Mouse (Mus musculus): ENCODE results near the gene Tlx3. TPM values are rescaled to one million over a fixed set of nuclear protein-coding genes. Genes with fewer than 3 reads are reported as not detected.

Tlx3 gene
- polyA plus RNA-seq, 1 experiment from 2014 or later: not detected

GRCm38 (mm10) chr11:33193695-33194094, 9.7 kb downstream of the Tlx3 start:
- WGBS: 3% methylated on average over 12 of the region's 12 CpGs
- no peak for ATAC-seq (replicated peaks; ENCODE audit: extremely low read depth, insufficient read depth, low FRiP score)
- Histone ChIP-seq H3K36me3 (ENCODE audit: control insufficient read depth, insufficient read depth) (no peaks in the 10 kb centered on the region), H3K4me3 (ENCODE audit: low read length) (no peak overlapping the region), H3K9me3 (replicated peaks; ENCODE audit: control insufficient read depth, low read length) (peaks cover 7% of the 10 kb centered on the region; the same call in 1 of the 2 replicates), H3K27ac (ENCODE audit: low read length) (no peak overlapping the region), H3K9ac (ENCODE audit: low read length) (no peak overlapping the region), H3K4me1 (ENCODE audit: control insufficient read depth, insufficient read depth, low read length) (no peaks in the 10 kb centered on the region), H3K4me2 (ENCODE audit: low read depth, low read length) (no peak overlapping the region), H3K27me3 (ENCODE audit: control insufficient read depth, insufficient read depth, low read length) (peaks cover 71% of the 10 kb centered on the region)

DNA sequence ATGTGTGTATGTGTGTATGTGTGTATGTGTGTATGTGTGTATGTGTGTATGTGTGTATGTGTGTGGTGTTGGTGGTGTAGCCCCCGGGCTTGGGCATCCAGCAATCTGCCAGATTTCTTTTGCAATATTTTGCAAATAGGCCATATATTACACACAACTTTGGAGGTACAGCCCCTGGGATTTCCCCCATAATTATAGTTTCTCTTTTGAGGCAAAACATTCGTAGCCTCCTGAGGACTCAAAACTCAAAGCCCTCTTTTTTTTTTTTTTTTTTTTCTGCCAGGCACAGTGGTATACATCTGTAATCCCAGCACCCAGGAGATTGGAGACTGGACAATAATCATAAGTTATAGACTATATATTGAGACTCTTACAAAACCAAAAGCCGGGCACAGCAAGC, 21.6 kb downstream of the Tlx3 start:
- H3K4me2 ChIP-seq (ENCODE audit: low read depth, low read length): no peak overlapping the region
- H3K36me3 ChIP-seq (ENCODE audit: control insufficient read depth, insufficient read depth): no peaks in the 10 kb centered on the region
- no peaks in the 10 kb centered on the region for H3K9me3 ChIP-seq (replicated peaks; ENCODE audit: control insufficient read depth, low read length)
- no peak overlapping the region for H3K27ac ChIP-seq (ENCODE audit: low read length)
- peaks cover 3% of the 10 kb centered on the region; the same call in 1 of the 2 replicates for H3K4me1 ChIP-seq (ENCODE audit: control insufficient read depth, insufficient read depth, low read length)
- WGBS: 76% methylated on average over 3 of the region's 3 CpGs
- no peak overlapping the region for H3K4me3 ChIP-seq (ENCODE audit: low read length)
- no peak overlapping the region for H3K9ac ChIP-seq (ENCODE audit: low read length)
- no peak for ATAC-seq (replicated peaks; ENCODE audit: extremely low read depth, insufficient read depth, low FRiP score)
- H3K27me3 ChIP-seq (ENCODE audit: control insufficient read depth, insufficient read depth, low read length): peaks cover 24% of the 10 kb centered on the region

- 2% methylated on average over 18 of the region's 18 CpGs for WGBS
- no peak overlapping the region for H3K27ac ChIP-seq (ENCODE audit: low read length)
- no peak for ATAC-seq (replicated peaks; ENCODE audit: extremely low read depth, insufficient read depth, low FRiP score)
These were observed 22.7 kb downstream of the Tlx3 start for GRCm38 (mm10) chr11:33180701-33181116.

DNA sequence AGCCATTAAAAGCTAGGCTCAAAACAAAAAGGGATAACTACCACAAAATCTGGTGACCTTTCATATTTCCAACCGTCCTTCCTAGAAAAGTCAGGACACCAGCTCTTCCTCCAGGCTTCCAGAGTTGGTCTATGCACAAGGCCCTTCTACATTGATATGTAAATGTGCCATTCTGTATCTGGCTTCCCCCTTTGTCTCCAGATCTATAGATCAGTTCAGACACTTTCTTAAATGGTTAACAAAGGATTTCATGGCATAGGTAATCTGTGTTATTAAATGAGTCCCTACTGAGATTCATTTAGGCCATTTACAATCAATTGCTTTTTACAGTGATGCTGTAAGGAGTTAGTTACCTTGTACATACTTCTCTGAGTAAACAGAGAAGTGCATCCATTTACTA, 23.6 kb downstream of the Tlx3 start:
- Histone ChIP-seq H3K9ac (ENCODE audit: low read length) (no peak overlapping the region), H3K27ac (ENCODE audit: low read length) (no peak overlapping the region), H3K9me3 (replicated peaks; ENCODE audit: control insufficient read depth, low read length) (no peaks in the 10 kb centered on the region), H3K4me1 (ENCODE audit: control insufficient read depth, insufficient read depth, low read length) (peaks cover 3% of the 10 kb centered on the region; the same call in 1 of the 2 replicates), H3K36me3 (ENCODE audit: control insufficient read depth, insufficient read depth) (no peaks in the 10 kb centered on the region), H3K27me3 (ENCODE audit: control insufficient read depth, insufficient read depth, low read length) (peaks cover 33% of the 10 kb centered on the region), H3K4me3 (ENCODE audit: low read length) (no peak overlapping the region), H3K4me2 (ENCODE audit: low read depth, low read length) (no peak overlapping the region)
- WGBS: 71% methylated on average over 1 of the region's 1 CpGs
- no peak for ATAC-seq (replicated peaks; ENCODE audit: extremely low read depth, insufficient read depth, low FRiP score)

More at GRCm38 (mm10) chr11:33180701-33181116, 22.7 kb downstream of the Tlx3 start:
- Histone ChIP-seq H3K36me3 (ENCODE audit: control insufficient read depth, insufficient read depth) (no peaks in the 10 kb centered on the region), H3K4me1 (ENCODE audit: control insufficient read depth, insufficient read depth, low read length) (peaks cover 3% of the 10 kb centered on the region; the same call in 1 of the 2 replicates), H3K9me3 (replicated peaks; ENCODE audit: control insufficient read depth, low read length) (no peaks in the 10 kb centered on the region), H3K4me3 (ENCODE audit: low read length) (peak overlapping the region; percentile 34), H3K4me2 (ENCODE audit: low read depth, low read length) (peak overlapping the region; percentile 65), H3K27me3 (ENCODE audit: control insufficient read depth, insufficient read depth, low read length) (peaks cover 28% of the 10 kb centered on the region), H3K9ac (ENCODE audit: low read length) (peak overlapping the region; percentile 18; the same call in 1 of the 2 replicates)

DNA sequence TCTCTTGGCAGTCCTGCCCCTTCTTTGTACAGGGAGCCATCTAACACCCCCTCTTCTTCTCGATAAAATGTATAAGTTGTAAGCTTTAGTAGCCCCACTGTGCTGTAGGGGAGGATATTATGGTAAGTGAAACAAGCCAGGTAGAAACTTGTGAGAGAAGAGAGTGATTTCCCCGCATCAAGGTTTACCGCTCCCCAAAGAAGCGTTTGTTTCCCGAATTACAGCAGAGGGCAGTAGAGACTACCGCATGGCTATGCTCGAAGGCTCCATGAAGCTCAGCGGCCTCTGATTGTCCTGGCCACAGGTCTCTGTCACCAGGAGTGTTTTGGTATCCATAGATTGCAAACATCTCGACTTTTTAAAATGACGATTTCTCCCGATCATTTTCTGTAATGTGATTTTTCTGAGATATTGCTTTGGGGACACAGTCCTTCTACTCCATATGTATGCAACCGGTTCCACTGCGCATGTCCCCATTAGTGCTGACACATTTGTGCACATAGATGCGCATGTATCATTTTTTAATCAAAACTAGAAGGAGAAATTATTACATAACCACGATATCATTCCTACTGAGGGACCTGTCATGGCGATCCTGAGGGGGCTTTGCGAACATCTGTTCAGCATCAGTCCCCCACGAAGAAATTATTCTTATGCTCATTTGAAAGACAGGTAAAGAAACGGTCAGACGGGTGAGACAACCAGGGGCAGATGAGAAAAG, 26.7 kb downstream of the Tlx3 start:
- Histone ChIP-seq H3K27ac (ENCODE audit: low read length) (no peak overlapping the region), H3K9me3 (replicated peaks; ENCODE audit: control insufficient read depth, low read length) (no peaks in the 10 kb centered on the region), H3K4me1 (ENCODE audit: control insufficient read depth, insufficient read depth, low read length) (peaks cover 3% of the 10 kb centered on the region; the same call in 1 of the 2 replicates), H3K4me3 (ENCODE audit: low read length) (no peak overlapping the region), H3K36me3 (ENCODE audit: control insufficient read depth, insufficient read depth) (no peaks in the 10 kb centered on the region), H3K9ac (ENCODE audit: low read length) (no peak overlapping the region), H3K27me3 (ENCODE audit: control insufficient read depth, insufficient read depth, low read length) (peaks cover 33% of the 10 kb centered on the region), H3K4me2 (ENCODE audit: low read depth, low read length) (no peak overlapping the region)
- WGBS: 32% methylated on average over 20 of the region's 20 CpGs
- no peak for ATAC-seq (replicated peaks; ENCODE audit: extremely low read depth, insufficient read depth, low FRiP score)

GRCm38 (mm10) chr11:33175768-33176167, 27.6 kb downstream of the Tlx3 start:
- 54% methylated on average over 3 of the region's 3 CpGs for WGBS
- ATAC-seq (replicated peaks; ENCODE audit: extremely low read depth, insufficient read depth, low FRiP score): no peak
- H3K27me3 ChIP-seq (ENCODE audit: control insufficient read depth, insufficient read depth, low read length): peaks cover 35% of the 10 kb centered on the region

DNA sequence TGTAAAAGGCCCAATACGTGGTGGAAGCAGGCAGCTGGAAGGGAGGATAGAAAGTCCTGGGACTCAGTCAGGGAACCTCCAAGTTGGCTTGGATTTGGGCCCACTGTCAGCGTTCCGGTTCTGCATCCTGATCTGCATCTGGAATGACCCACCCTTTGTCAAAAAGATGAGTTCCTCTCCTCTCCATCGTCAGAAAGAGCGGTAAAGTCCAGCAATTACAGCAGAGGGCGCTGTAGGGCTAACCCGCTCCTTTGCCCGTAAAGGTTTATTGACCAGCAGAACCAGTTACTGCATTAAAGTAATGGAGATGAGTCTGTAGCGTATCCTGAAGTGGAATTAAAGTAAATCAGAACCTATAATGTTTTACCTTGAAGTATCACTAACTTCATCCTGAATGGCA, 32.9 kb downstream of the Tlx3 start:
- 13% methylated on average over 9 of the region's 9 CpGs for WGBS
- no peaks in the 10 kb centered on the region for H3K36me3 ChIP-seq (ENCODE audit: control insufficient read depth, insufficient read depth)
- H3K9ac ChIP-seq (ENCODE audit: low read length): no peak overlapping the region
- H3K27me3 ChIP-seq (ENCODE audit: control insufficient read depth, insufficient read depth, low read length): peaks cover 10% of the 10 kb centered on the region
- no peaks in the 10 kb centered on the region for H3K9me3 ChIP-seq (replicated peaks; ENCODE audit: control insufficient read depth, low read length)
- no peak overlapping the region for H3K27ac ChIP-seq (ENCODE audit: low read length)
- ATAC-seq (replicated peaks; ENCODE audit: extremely low read depth, insufficient read depth, low FRiP score): no peak
- no peak overlapping the region for H3K4me3 ChIP-seq (ENCODE audit: low read length)
- H3K4me2 ChIP-seq (ENCODE audit: low read depth, low read length): no peak overlapping the region
- H3K4me1 ChIP-seq (ENCODE audit: control insufficient read depth, insufficient read depth, low read length): no peaks in the 10 kb centered on the region

More at GRCm38 (mm10) chr11:33175768-33176167, 27.6 kb downstream of the Tlx3 start:
- Histone ChIP-seq H3K4me3 (ENCODE audit: low read length) (no peak overlapping the region), H3K4me2 (ENCODE audit: low read depth, low read length) (no peak overlapping the region), H3K27ac (ENCODE audit: low read length) (no peak overlapping the region), H3K9me3 (replicated peaks; ENCODE audit: control insufficient read depth, low read length) (no peaks in the 10 kb centered on the region), H3K9ac (ENCODE audit: low read length) (no peak overlapping the region), H3K4me1 (ENCODE audit: control insufficient read depth, insufficient read depth, low read length) (peaks cover 3% of the 10 kb centered on the region; the same call in 1 of the 2 replicates), H3K36me3 (ENCODE audit: control insufficient read depth, insufficient read depth) (no peaks in the 10 kb centered on the region)

GRCm38 (mm10) chr11:33162998-33163506, 40.3 kb downstream of the Tlx3 start, which contains the start of gene Npm1:
Gene Npm1 (minus strand): TSS chr11:33163206.
- H3K4me2 ChIP-seq (ENCODE audit: low read depth, low read length): peak within 1 kb of the TSS; percentile 90
- H3K9me3 ChIP-seq (replicated peaks; ENCODE audit: control insufficient read depth, low read length): no peaks in the 10 kb centered on the region
- peak; percentile 97 for ATAC-seq (replicated peaks; ENCODE audit: extremely low read depth, insufficient read depth, low FRiP score)
- peaks cover 15% of the 10 kb centered on the region for H3K4me1 ChIP-seq (ENCODE audit: control insufficient read depth, insufficient read depth, low read length)
- no peaks in the 10 kb centered on the region for H3K27me3 ChIP-seq (ENCODE audit: control insufficient read depth, insufficient read depth, low read length)
- H3K27ac ChIP-seq (ENCODE audit: low read length): peak within 1 kb of the TSS; percentile 89
- peak within 1 kb of the TSS; percentile 91 for H3K4me3 ChIP-seq (ENCODE audit: low read length)
- H3K9ac ChIP-seq (ENCODE audit: low read length): peak within 1 kb of the TSS; percentile 85
- 3% methylated on average over 49 of the region's 49 CpGs for WGBS
- H3K36me3 ChIP-seq (ENCODE audit: control insufficient read depth, insufficient read depth): peaks cover 18% of the 10 kb centered on the region
